Mouse (Mus musculus) forebrain, embryonic 12.5 days (tissue): ENCODE measurements at regions not wholly inside any gene's neighbourhood (a gene's known extent, or its start where the extent isn't known, plus 50 kb on each side); places are given as distances from the start of the nearest gene placed in this dataset.

ENCODE experiments used
- ATAC-seq: fragments of 200-750 bp; cut with Nextera tagmentation; 2 replicates; pipeline ENCODE4 v1.8.0; 2017; ENCODE audit warnings: moderate TSS enrichment; ENCODE audit not compliant: low FRiP score
- H3K27ac ChIP-seq: fragments of 300-500 bp; sonication (generic); 2 replicates; pipeline ENCODE4 v1.5.1; 2016; ENCODE audit warnings: mild to moderate bottlenecking
- H3K27me3 ChIP-seq: fragments of 300-500 bp; sonication (generic); 2 replicates; pipeline ENCODE4 v1.6.1; 2016; ENCODE audit warnings: mild to moderate bottlenecking
- H3K36me3 ChIP-seq: fragments of 300-500 bp; sonication (generic); replicated peaks from 2 replicates; pipeline ENCODE4 v1.6.1; 2016; ENCODE audit warnings: mild to moderate bottlenecking
- H3K4me1 ChIP-seq: fragments of 300-500 bp; sonication (generic); 2 replicates; pipeline ENCODE4 v1.6.1; 2016
- H3K4me2 ChIP-seq: fragments of 300-500 bp; sonication (generic); 2 replicates; pipeline ENCODE4 v1.6.1; 2016; ENCODE audit warnings: mild to moderate bottlenecking, moderate library complexity
- H3K4me3 ChIP-seq: fragments of 300-500 bp; sonication (generic); replicated peaks from 2 replicates; pipeline ENCODE4 v1.5.1; 2016; ENCODE audit warnings: mild to moderate bottlenecking
- H3K9ac ChIP-seq: fragments of 300-500 bp; sonication (generic); 2 replicates; pipeline ENCODE4 v1.6.1; 2016; ENCODE audit warnings: mild to moderate bottlenecking
- H3K9me3 ChIP-seq: fragments of 300-500 bp; sonication (generic); 2 replicates; pipeline ENCODE4 v1.6.1; 2016
- WGBS: fragments of 180-500 bp; shearing (Covaris S2); methylation state at CpG from one replicate; pipeline ENCODE4 v1.1.7; 2016; 5-methylcytosine and 5-hydroxymethylcytosine counted together

DNA sequence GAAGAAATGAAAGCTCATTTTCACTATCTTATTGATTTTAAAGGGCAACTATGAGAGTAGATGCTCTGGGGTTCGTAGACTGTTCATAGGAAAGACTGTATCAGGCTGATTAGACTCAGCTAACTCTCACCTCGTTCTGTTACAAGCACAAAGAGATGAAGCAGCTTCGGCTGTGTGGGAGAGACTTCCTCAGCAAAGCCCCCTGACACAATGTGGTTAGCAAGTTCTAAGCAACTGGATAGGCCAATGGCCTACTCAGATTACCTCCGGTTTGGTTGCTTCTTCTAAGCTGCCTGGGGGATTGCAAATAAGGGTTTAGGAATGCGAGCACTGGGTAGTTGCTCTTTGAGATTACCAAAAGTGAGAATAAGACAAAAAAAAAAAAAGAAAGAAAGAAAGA, 146.4 kb upstream of the Elac2 start:
- Histone ChIP-seq H3K9me3 (no peaks in the 10 kb centered on the region), H3K4me3 (no peak overlapping the region), H3K4me1 (peaks cover 6% of the 10 kb centered on the region; the same call in 1 of the 2 replicates), H3K27ac (no peak overlapping the region), H3K9ac (no peak overlapping the region), H3K36me3 (no peaks in the 10 kb centered on the region), H3K4me2 (no peak overlapping the region), H3K27me3 (peaks cover 3% of the 10 kb centered on the region; the same call in 1 of the 2 replicates)
- ATAC-seq = no peak
- WGBS = 61% methylated on average over 5 of the region's 5 CpGs

DNA sequence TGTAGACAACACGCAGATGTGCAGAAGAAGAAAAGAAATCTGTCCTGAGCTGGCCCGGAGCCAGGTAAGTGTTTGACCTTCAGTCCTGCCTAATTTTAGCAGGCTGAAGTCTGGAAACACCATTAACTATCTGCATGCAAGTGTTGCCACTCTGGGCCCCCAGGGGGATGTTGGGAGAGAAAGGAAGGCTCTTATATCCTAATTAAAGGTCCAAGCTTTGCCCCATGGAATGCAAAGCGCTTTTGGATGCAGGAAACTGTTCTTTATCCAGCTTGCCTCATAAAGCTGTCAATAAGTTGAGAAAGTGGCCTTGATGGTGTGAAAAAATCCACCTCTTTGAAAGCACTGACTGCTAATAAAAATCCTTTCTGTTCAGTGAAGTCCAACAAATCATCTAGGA, 145.1 kb upstream of the Elac2 start:
- peaks cover 3% of the 10 kb centered on the region; the same call in 1 of the 2 replicates for H3K27me3 ChIP-seq
- peaks cover 6% of the 10 kb centered on the region; the same call in 1 of the 2 replicates for H3K4me1 ChIP-seq
- ATAC-seq = no peak
- H3K9ac ChIP-seq = no peak overlapping the region
- no peak overlapping the region for H3K4me3 ChIP-seq
- no peak overlapping the region for H3K27ac ChIP-seq
- no peaks in the 10 kb centered on the region for H3K9me3 ChIP-seq
- H3K36me3 ChIP-seq = no peaks in the 10 kb centered on the region
- no peak overlapping the region for H3K4me2 ChIP-seq
- 66% methylated on average over 3 of the region's 3 CpGs for WGBS

GRCm38 (mm10) chr11:64836771-64837170, 142.1 kb upstream of the Elac2 start:
- H3K4me1 ChIP-seq = peaks cover 6% of the 10 kb centered on the region; the same call in 1 of the 2 replicates
- 83% methylated on average over 8 of the region's 8 CpGs for WGBS

GRCm38 (mm10) chr11:64841092-64841491, 137.7 kb upstream of the Elac2 start:
- Histone ChIP-seq H3K4me2 (no peak overlapping the region), H3K27ac (no peak overlapping the region), H3K9ac (no peak overlapping the region), H3K4me1 (no peaks in the 10 kb centered on the region), H3K9me3 (no peaks in the 10 kb centered on the region), H3K36me3 (no peaks in the 10 kb centered on the region), H3K27me3 (peaks cover 8% of the 10 kb centered on the region; the same call in 1 of the 2 replicates), H3K4me3 (no peak overlapping the region)
- ATAC-seq = no peak
- 96% methylated on average over 2 of the region's 2 CpGs for WGBS

More at GRCm38 (mm10) chr11:64836771-64837170, 142.1 kb upstream of the Elac2 start:
- H3K4me2 ChIP-seq = no peak overlapping the region
- H3K4me3 ChIP-seq = no peak overlapping the region
- H3K9ac ChIP-seq = no peak overlapping the region
- no peak overlapping the region for H3K27ac ChIP-seq
- ATAC-seq = no peak
- H3K36me3 ChIP-seq = no peaks in the 10 kb centered on the region
- no peaks in the 10 kb centered on the region for H3K9me3 ChIP-seq
- peaks cover 8% of the 10 kb centered on the region; the same call in 1 of the 2 replicates for H3K27me3 ChIP-seq

- no peaks in the 10 kb centered on the region for H3K9me3 ChIP-seq
- no peak overlapping the region for H3K9ac ChIP-seq
- H3K27ac ChIP-seq = no peak overlapping the region
- H3K36me3 ChIP-seq = no peaks in the 10 kb centered on the region
- H3K4me2 ChIP-seq = no peak overlapping the region
- ATAC-seq = no peak
- WGBS = 81% methylated on average over 18 of the region's 18 CpGs
- H3K27me3 ChIP-seq = peaks cover 5% of the 10 kb centered on the region; the same call in 1 of the 2 replicates
- no peaks in the 10 kb centered on the region for H3K4me1 ChIP-seq
- no peak overlapping the region for H3K4me3 ChIP-seq
Observed at GRCm38 (mm10) chr11:64842775-64843530, 135.9 kb upstream of the Elac2 start.

- Histone ChIP-seq H3K4me1 (no peaks in the 10 kb centered on the region), H3K9me3 (no peaks in the 10 kb centered on the region), H3K27ac (no peak overlapping the region), H3K4me2 (no peak overlapping the region), H3K36me3 (no peaks in the 10 kb centered on the region), H3K9ac (no peak overlapping the region), H3K27me3 (no peaks in the 10 kb centered on the region), H3K4me3 (no peak overlapping the region)
- 45% methylated on average over 7 of the region's 7 CpGs for WGBS
- ATAC-seq = peak; percentile 58; the same call in 1 of the 2 replicates
Observed at GRCm38 (mm10) chr11:64846577-64847147, 132.2 kb upstream of the Elac2 start.

DNA sequence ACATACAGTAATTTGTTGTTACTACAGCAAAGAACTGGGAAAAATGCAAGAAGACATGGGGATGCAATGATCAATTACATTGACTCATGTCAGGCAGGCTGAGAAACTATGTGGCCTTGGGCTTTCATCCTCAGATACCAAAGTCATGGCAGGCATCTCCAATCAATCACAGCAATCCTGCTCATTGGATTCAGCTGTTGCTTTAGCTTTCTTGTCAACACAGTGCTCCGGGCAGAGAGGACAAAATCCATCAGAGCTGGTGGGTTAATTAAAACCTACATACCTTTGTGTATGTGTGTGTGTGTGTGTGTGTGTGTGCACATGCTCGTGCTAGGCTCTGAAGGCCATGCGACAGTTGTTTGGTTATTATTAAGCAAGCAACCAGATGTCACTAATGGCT, 119.2 kb upstream of the Elac2 start:
- no peaks in the 10 kb centered on the region for H3K4me1 ChIP-seq
- no peaks in the 10 kb centered on the region for H3K36me3 ChIP-seq
- H3K4me2 ChIP-seq = no peak overlapping the region
- H3K9me3 ChIP-seq = no peaks in the 10 kb centered on the region
- no peak overlapping the region for H3K4me3 ChIP-seq
- 79% methylated on average over 3 of the region's 3 CpGs for WGBS
- H3K27me3 ChIP-seq = no peaks in the 10 kb centered on the region
- ATAC-seq = no peak
- no peak overlapping the region for H3K27ac ChIP-seq
- no peak overlapping the region for H3K9ac ChIP-seq

- ATAC-seq = no peak
- Histone ChIP-seq H3K9me3 (no peaks in the 10 kb centered on the region), H3K4me2 (no peak overlapping the region), H3K9ac (no peak overlapping the region), H3K4me3 (no peak overlapping the region), H3K4me1 (no peaks in the 10 kb centered on the region), H3K27me3 (no peaks in the 10 kb centered on the region), H3K27ac (no peak overlapping the region), H3K36me3 (no peaks in the 10 kb centered on the region)
- WGBS = 60% methylated on average over 8 of the region's 8 CpGs
Observed at GRCm38 (mm10) chr11:64880674-64881073, 98.2 kb upstream of the Elac2 start.

GRCm38 (mm10) chr11:64884518-64884917, 94.3 kb upstream of the Elac2 start:
- 71% methylated on average over 2 of the region's 2 CpGs for WGBS
- no peak for ATAC-seq

GRCm38 (mm10) chr11:64889335-64890020, 89.4 kb upstream of the Elac2 start:
- 81% methylated on average over 11 of the region's 11 CpGs for WGBS
- no peak overlapping the region for H3K4me3 ChIP-seq
- no peaks in the 10 kb centered on the region for H3K9me3 ChIP-seq
- H3K36me3 ChIP-seq = no peaks in the 10 kb centered on the region
- H3K4me1 ChIP-seq = no peaks in the 10 kb centered on the region
- no peak overlapping the region for H3K4me2 ChIP-seq
- 0 out of 2 replicates have a peak, but pooled peaks cover 3% of the 10 kb centered on the region for H3K27me3 ChIP-seq
- no peak for ATAC-seq
- H3K27ac ChIP-seq = no peak overlapping the region
- H3K9ac ChIP-seq = no peak overlapping the region

More at GRCm38 (mm10) chr11:64884518-64884917, 94.3 kb upstream of the Elac2 start:
- Histone ChIP-seq H3K36me3 (no peaks in the 10 kb centered on the region), H3K4me2 (no peak overlapping the region), H3K4me3 (no peak overlapping the region), H3K27me3 (0 out of 2 replicates have a peak, but pooled peaks cover under 1% of the 10 kb centered on the region), H3K9me3 (no peaks in the 10 kb centered on the region), H3K9ac (no peak overlapping the region), H3K27ac (no peak overlapping the region), H3K4me1 (no peaks in the 10 kb centered on the region)

DNA sequence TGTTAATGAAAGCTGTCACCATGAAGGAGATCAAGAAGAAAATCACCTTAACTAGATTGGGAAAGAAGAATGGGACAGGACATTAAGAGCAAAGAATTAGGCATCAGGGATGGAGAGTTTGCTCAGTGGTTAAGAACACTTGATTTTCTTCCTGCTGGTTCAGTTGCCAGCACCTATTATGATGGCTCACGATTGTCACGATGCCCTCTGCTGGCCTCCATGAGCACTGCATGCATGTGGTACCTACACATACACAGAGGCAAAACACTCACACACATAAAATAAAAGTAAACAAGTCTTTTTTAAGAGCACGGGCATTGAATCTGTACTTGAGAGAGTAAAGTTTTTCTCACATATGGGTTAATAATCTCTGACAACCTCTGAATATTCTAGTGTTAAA, 88.1 kb upstream of the Elac2 start:
- no peaks in the 10 kb centered on the region for H3K36me3 ChIP-seq
- WGBS = 41% methylated on average over 3 of the region's 3 CpGs
- H3K4me1 ChIP-seq = no peaks in the 10 kb centered on the region
- no peak overlapping the region for H3K4me3 ChIP-seq
- ATAC-seq = no peak
- 0 out of 2 replicates have a peak, but pooled peaks cover 3% of the 10 kb centered on the region for H3K27me3 ChIP-seq
- H3K4me2 ChIP-seq = no peak overlapping the region
- no peak overlapping the region for H3K27ac ChIP-seq
- no peak overlapping the region for H3K9ac ChIP-seq
- no peaks in the 10 kb centered on the region for H3K9me3 ChIP-seq

GRCm38 (mm10) chr11:64895804-64896466, 82.9 kb upstream of the Elac2 start:
- Histone ChIP-seq H3K4me1 (peaks cover 7% of the 10 kb centered on the region; the same call in 1 of the 2 replicates), H3K4me3 (no peak overlapping the region)
- WGBS = 82% methylated on average over 14 of the region's 14 CpGs

More at GRCm38 (mm10) chr11:64895804-64896466, 82.9 kb upstream of the Elac2 start:
- no peak for ATAC-seq
- peaks cover 17% of the 10 kb centered on the region for H3K27me3 ChIP-seq
- H3K9ac ChIP-seq = no peak overlapping the region
- no peak overlapping the region for H3K27ac ChIP-seq
- no peak overlapping the region for H3K4me2 ChIP-seq
- no peaks in the 10 kb centered on the region for H3K9me3 ChIP-seq
- no peaks in the 10 kb centered on the region for H3K36me3 ChIP-seq
